Mouse (Mus musculus): ENCODE data around the gene Gm9964. TPM values are rescaled to one million over a fixed set of nuclear protein-coding genes. Genes with fewer than 3 reads are reported as not detected.
"Not testable (repeated sequence)": the region's sequence is repeated elsewhere in the genome, so short reads cannot be mapped to it uniquely, and the experiment has no call there.

Gene Gm9964
- polyA plus RNA-seq, 1 experiment from 2014 or later, result not detected

GRCm38 (mm10) chr11:79307560-79308200 is 11.0 kb upstream of the Gm9964 start:
- Histone ChIP-seq H3K4me1 (ENCODE audit: control insufficient read depth in 2 of 2, insufficient read depth in 2 of 2, low read length in 2 of 2) (peaks cover 19 to 24% of the 10 kb centered on the region in 2 experiments), H3K4me2 (ENCODE audit: low read length) (no peak overlapping the region), H3K9me3 (ENCODE audit: control insufficient read depth, low read length) (no peaks in the 10 kb centered on the region), H3K36me3 (ENCODE audit: control insufficient read depth, insufficient read depth, low read length) (no peaks in the 10 kb centered on the region), H3K9ac (ENCODE audit: low read length) (no peak overlapping the region), H3K27ac (replicated peaks in 1 of 2; ENCODE audit: control insufficient read depth in 1 of 2, insufficient read depth in 1 of 2, low read depth in 2 of 2, low read length in 2 of 2) (peak overlapping the region; percentile 36 to 85), H3K4me3 (ENCODE audit: control insufficient read depth in 1 of 2, insufficient read depth in 1 of 2, low read depth in 1 of 2, low read length in 2 of 2) (no peak overlapping the region), H3K27me3 (ENCODE audit: control insufficient read depth, insufficient read depth, low read length) (no peaks in the 10 kb centered on the region)
- ATAC-seq (ENCODE audit: insufficient number of reproducible peaks, insufficient read depth, low FRiP score, low read depth), result no peak
- WGBS, result 61% methylated on average over 9 of the region's 9 CpGs

- 17% methylated on average over 10 of the region's 10 CpGs for WGBS
- Histone ChIP-seq H3K36me3 (ENCODE audit: control insufficient read depth, insufficient read depth, low read length) (no peaks in the 10 kb centered on the region), H3K4me2 (ENCODE audit: low read length) (peak overlapping the region; percentile 21; the same call in 1 of the 2 replicates), H3K4me3 (ENCODE audit: control insufficient read depth in 1 of 2, insufficient read depth in 1 of 2, low read depth in 1 of 2, low read length in 2 of 2) (no peak overlapping the region), H3K27ac (replicated peaks in 1 of 2; ENCODE audit: control insufficient read depth in 1 of 2, insufficient read depth in 1 of 2, low read depth in 2 of 2, low read length in 2 of 2) (peak overlapping the region; percentile 77 to 85), H3K9ac (ENCODE audit: low read length) (peak overlapping the region; percentile 27; the same call in 1 of the 2 replicates), H3K27me3 (ENCODE audit: control insufficient read depth, insufficient read depth, low read length) (no peaks in the 10 kb centered on the region), H3K9me3 (ENCODE audit: control insufficient read depth, low read length) (no peaks in the 10 kb centered on the region), H3K4me1 (ENCODE audit: control insufficient read depth in 2 of 2, insufficient read depth in 2 of 2, low read length in 2 of 2) (peaks cover 19 to 24% of the 10 kb centered on the region in 2 experiments)
- ATAC-seq (ENCODE audit: insufficient number of reproducible peaks, insufficient read depth, low FRiP score, low read depth), result peak; percentile 55
Measured at GRCm38 (mm10) chr11:79306996-79307395, 10.3 kb upstream of the Gm9964 start.

- H3K27me3 ChIP-seq (ENCODE audit: control insufficient read depth, insufficient read depth, low read length), result no peaks in the 10 kb centered on the region
- peaks cover 19 to 24% of the 10 kb centered on the region in 2 experiments for H3K4me1 ChIP-seq (ENCODE audit: control insufficient read depth in 2 of 2, insufficient read depth in 2 of 2, low read length in 2 of 2)
- H3K4me2 ChIP-seq (ENCODE audit: low read length), result peak overlapping the region; percentile 21; the same call in 1 of the 2 replicates
- no peaks in the 10 kb centered on the region for H3K36me3 ChIP-seq (ENCODE audit: control insufficient read depth, insufficient read depth, low read length)
- no peaks in the 10 kb centered on the region for H3K9me3 ChIP-seq (ENCODE audit: control insufficient read depth, low read length)
- 29% methylated on average over 7 of the region's 7 CpGs for WGBS
- peak overlapping the region; percentile 77 to 85 for H3K27ac ChIP-seq (replicated peaks in 1 of 2; ENCODE audit: control insufficient read depth in 1 of 2, insufficient read depth in 1 of 2, low read depth in 2 of 2, low read length in 2 of 2)
- no peak overlapping the region for H3K4me3 ChIP-seq (ENCODE audit: control insufficient read depth in 1 of 2, insufficient read depth in 1 of 2, low read depth in 1 of 2, low read length in 2 of 2)
- peak; percentile 57; the same call in 1 of the 2 replicates for ATAC-seq (ENCODE audit: insufficient number of reproducible peaks, insufficient read depth, low FRiP score, low read depth)
- H3K9ac ChIP-seq (ENCODE audit: low read length), result peak overlapping the region; percentile 27; the same call in 1 of the 2 replicates
Measured at GRCm38 (mm10) chr11:79306510-79306909, 9.8 kb upstream of the Gm9964 start.

- Histone ChIP-seq H3K4me3 (ENCODE audit: control insufficient read depth in 1 of 2, insufficient read depth in 1 of 2, low read depth in 1 of 2, low read length in 2 of 2) (no peak overlapping the region), H3K27me3 (ENCODE audit: control insufficient read depth, insufficient read depth, low read length) (no peaks in the 10 kb centered on the region), H3K4me2 (ENCODE audit: low read length) (no peak overlapping the region), H3K27ac (replicated peaks in 1 of 2; ENCODE audit: control insufficient read depth in 1 of 2, insufficient read depth in 1 of 2, low read depth in 2 of 2, low read length in 2 of 2) (peak overlapping the region; percentile 46 to 85), H3K9me3 (ENCODE audit: control insufficient read depth, low read length) (no peaks in the 10 kb centered on the region), H3K36me3 (ENCODE audit: control insufficient read depth, insufficient read depth, low read length) (no peaks in the 10 kb centered on the region), H3K4me1 (ENCODE audit: control insufficient read depth in 2 of 2, insufficient read depth in 2 of 2, low read length in 2 of 2) (peaks cover 19 to 24% of the 10 kb centered on the region in 2 experiments), H3K9ac (ENCODE audit: low read length) (no peak overlapping the region)
- 66% methylated on average over 9 of the region's 9 CpGs for WGBS
- no peak for ATAC-seq (ENCODE audit: insufficient number of reproducible peaks, insufficient read depth, low FRiP score, low read depth)
Measured at GRCm38 (mm10) chr11:79305697-79306340, 9.1 kb upstream of the Gm9964 start.

- H3K4me2 ChIP-seq (ENCODE audit: low read length); ATAC-seq (ENCODE audit: insufficient number of reproducible peaks, insufficient read depth, low FRiP score, low read depth); H3K9me3 ChIP-seq (ENCODE audit: control insufficient read depth, low read length); H3K36me3 ChIP-seq (ENCODE audit: control insufficient read depth, insufficient read depth, low read length); H3K9ac ChIP-seq (ENCODE audit: low read length); H3K4me3 ChIP-seq (ENCODE audit: control insufficient read depth in 1 of 2, insufficient read depth in 1 of 2, low read depth in 1 of 2, low read length in 2 of 2); H3K27ac ChIP-seq (replicated peaks in 1 of 2; ENCODE audit: control insufficient read depth in 1 of 2, insufficient read depth in 1 of 2, low read depth in 2 of 2, low read length in 2 of 2); H3K27me3 ChIP-seq (ENCODE audit: control insufficient read depth, insufficient read depth, low read length): not testable (repeated sequence)
- peaks cover 19 to 24% of the 10 kb centered on the region in 2 experiments for H3K4me1 ChIP-seq (ENCODE audit: control insufficient read depth in 2 of 2, insufficient read depth in 2 of 2, low read length in 2 of 2)
- 77% methylated on average over 4 of the region's 4 CpGs for WGBS
Measured at GRCm38 (mm10) chr11:79304245-79304644, 7.5 kb upstream of the Gm9964 start.

GRCm38 (mm10) chr11:79303109-79303508 is 6.4 kb upstream of the Gm9964 start:
- no peak overlapping the region for H3K4me2 ChIP-seq (ENCODE audit: low read length)
- no peaks in the 10 kb centered on the region for H3K9me3 ChIP-seq (ENCODE audit: control insufficient read depth, low read length)
- H3K36me3 ChIP-seq (ENCODE audit: control insufficient read depth, insufficient read depth, low read length), result no peaks in the 10 kb centered on the region
- H3K4me3 ChIP-seq (ENCODE audit: control insufficient read depth in 1 of 2, insufficient read depth in 1 of 2, low read depth in 1 of 2, low read length in 2 of 2), result no peak overlapping the region
- peaks cover 19 to 21% of the 10 kb centered on the region in 2 experiments for H3K4me1 ChIP-seq (ENCODE audit: control insufficient read depth in 2 of 2, insufficient read depth in 2 of 2, low read length in 2 of 2)
- no peak for ATAC-seq (ENCODE audit: insufficient number of reproducible peaks, insufficient read depth, low FRiP score, low read depth)
- WGBS, result 82% methylated on average over 6 of the region's 6 CpGs
- H3K9ac ChIP-seq (ENCODE audit: low read length), result no peak overlapping the region
- H3K27me3 ChIP-seq (ENCODE audit: control insufficient read depth, insufficient read depth, low read length), result no peaks in the 10 kb centered on the region
- no peak overlapping the region for H3K27ac ChIP-seq (replicated peaks in 1 of 2; ENCODE audit: control insufficient read depth in 1 of 2, insufficient read depth in 1 of 2, low read depth in 2 of 2, low read length in 2 of 2)

- WGBS, result 65% methylated on average over 9 of the region's 9 CpGs
- Histone ChIP-seq H3K9me3 (ENCODE audit: control insufficient read depth, low read length) (no peaks in the 10 kb centered on the region), H3K27ac (replicated peaks in 1 of 2; ENCODE audit: control insufficient read depth in 1 of 2, insufficient read depth in 1 of 2, low read depth in 2 of 2, low read length in 2 of 2) (no peak overlapping the region), H3K4me2 (ENCODE audit: low read length) (no peak overlapping the region), H3K36me3 (ENCODE audit: control insufficient read depth, insufficient read depth, low read length) (no peaks in the 10 kb centered on the region), H3K27me3 (ENCODE audit: control insufficient read depth, insufficient read depth, low read length) (no peaks in the 10 kb centered on the region), H3K9ac (ENCODE audit: low read length) (no peak overlapping the region), H3K4me3 (ENCODE audit: control insufficient read depth in 1 of 2, insufficient read depth in 1 of 2, low read depth in 1 of 2, low read length in 2 of 2) (no peak overlapping the region), H3K4me1 (ENCODE audit: control insufficient read depth in 2 of 2, insufficient read depth in 2 of 2, low read length in 2 of 2) (no peaks in the 10 kb centered on the region)
- no peak for ATAC-seq (ENCODE audit: insufficient number of reproducible peaks, insufficient read depth, low FRiP score, low read depth)
Measured at GRCm38 (mm10) chr11:79299719-79300431, 3.2 kb upstream of the Gm9964 start.

Measured in heart, embryonic 14.5 days (tissue).